Mouse (Mus musculus) B cell, adult (primary cell): ENCODE measurements around the gene Cyp2c54. TPM values are rescaled to one million over a fixed set of nuclear protein-coding genes. Genes with fewer than 3 reads are reported as not detected.

Source experiments
- total RNA-seq: library from RNA; stranded (reverse); gene quantifications from 4 replicates; pipeline ENCODE4 v1.2.4, GENCODE M21; 2023; ENCODE audit not compliant: inconsistent age

Gene Cyp2c54
- not detected in 4 replicates for total RNA-seq

GRCm38 (mm10) chr19:40073701-40074100 is at the start of gene Cyp2c54:
Cyp2c54 (minus strand) TSS chr19:40073827.

GRCm38 (mm10) chr19:40089421-40089820 is 15.8 kb upstream of the Cyp2c54 start, which contains the start of gene Cyp2c50:
Cyp2c50 (plus strand) TSS chr19:40089688.

GRCm38 (mm10) chr19:39992140-39992539 is 81.5 kb downstream of the Cyp2c54 start, which contains the start of gene Cyp2c37:
Cyp2c37 (plus strand) TSS chr19:39992424.

Other genes starting within 250 kb of the Cyp2c54 start
- not detected in 4 replicates for gene Cyp2c69, start 187.0 kb downstream of the Cyp2c54 start, total RNA-seq
- gene Cyp2c37, start 81.4 kb downstream of the Cyp2c54 start, total RNA-seq: not detected in 4 replicates
- gene Cyp2c50, start 15.9 kb upstream of the Cyp2c54 start, total RNA-seq: not detected in 4 replicates
- gene Cyp2c70, start 113.5 kb upstream of the Cyp2c54 start, total RNA-seq: not detected in 4 replicates
- gene Pdlim1, start 198.0 kb upstream of the Cyp2c54 start, total RNA-seq: 19.7 to 30.7 TPM (median 25.7 TPM) in 4 replicates